Mouse (Mus musculus): Measurements from ENCODE around the gene Slc7a15. TPM values are rescaled to one million over a fixed set of nuclear protein-coding genes. Genes with fewer than 3 reads are reported as not detected.
"Not testable (repeated sequence)": the region's sequence is repeated elsewhere in the genome, so short reads cannot be mapped to it uniquely, and the experiment has no call there.

Gene Slc7a15
- polyA plus RNA-seq, 1 experiment from 2014 or later = 0.17 TPM

- not testable (repeated sequence) for DNase-seq (ENCODE audit: low spot score)
These were observed 36.7 kb downstream of the Slc7a15 start for GRCm38 (mm10) chr12:8562213-8562612.

DNA sequence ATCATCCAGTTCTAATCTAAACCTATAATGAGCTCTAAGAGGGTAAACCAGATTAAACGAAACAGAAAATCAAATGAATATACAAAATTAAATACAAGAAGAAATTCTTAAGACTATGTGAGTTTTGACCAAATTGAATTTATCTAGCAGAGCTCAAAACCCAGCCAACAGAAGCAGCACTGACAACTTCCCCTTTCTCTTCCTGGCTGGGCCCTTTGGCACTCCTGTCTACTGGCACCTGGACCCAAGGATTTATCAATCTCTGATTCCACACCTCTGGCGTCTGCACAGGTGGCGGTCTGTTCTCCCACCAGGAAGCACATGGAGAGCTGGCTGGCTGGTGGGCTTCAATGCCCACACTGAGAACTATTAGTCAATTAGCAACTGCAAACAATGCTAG, 39.0 kb downstream of the Slc7a15 start:
- not testable (repeated sequence) for DNase-seq (ENCODE audit: low spot score)

- DNase-seq (ENCODE audit: low spot score) = no peak
These were observed 42.7 kb downstream of the Slc7a15 start for GRCm38 (mm10) chr12:8556189-8556588.

DNA sequence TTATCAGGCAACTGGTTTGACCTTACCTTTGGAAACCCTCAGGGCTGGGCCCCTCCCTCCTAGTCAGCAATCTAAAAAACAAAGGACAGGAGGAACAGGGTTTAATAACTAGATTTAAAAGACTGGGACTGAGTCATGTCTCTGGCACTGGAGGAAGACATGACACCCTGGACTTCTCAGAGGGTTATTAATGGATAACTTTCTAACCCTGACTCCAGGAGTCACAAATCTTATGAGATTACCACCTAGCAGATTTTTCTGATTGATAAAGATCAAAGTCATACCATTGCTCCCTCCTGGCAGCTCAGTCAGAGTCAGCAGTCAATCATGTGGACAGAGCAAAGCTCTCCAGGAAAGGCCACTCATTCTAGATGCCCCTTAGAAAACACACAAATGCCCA, 43.4 kb downstream of the Slc7a15 start:
- no peak for DNase-seq (ENCODE audit: low spot score)

- peak; percentile 87 for DNase-seq (ENCODE audit: low spot score)
These were observed 51.5 kb downstream of the Slc7a15 start for GRCm38 (mm10) chr12:8547357-8547756.

GRCm38 (mm10) chr12:8546801-8547200, 52.1 kb downstream of the Slc7a15 start:
- no peak for DNase-seq (ENCODE audit: low spot score)

DNA sequence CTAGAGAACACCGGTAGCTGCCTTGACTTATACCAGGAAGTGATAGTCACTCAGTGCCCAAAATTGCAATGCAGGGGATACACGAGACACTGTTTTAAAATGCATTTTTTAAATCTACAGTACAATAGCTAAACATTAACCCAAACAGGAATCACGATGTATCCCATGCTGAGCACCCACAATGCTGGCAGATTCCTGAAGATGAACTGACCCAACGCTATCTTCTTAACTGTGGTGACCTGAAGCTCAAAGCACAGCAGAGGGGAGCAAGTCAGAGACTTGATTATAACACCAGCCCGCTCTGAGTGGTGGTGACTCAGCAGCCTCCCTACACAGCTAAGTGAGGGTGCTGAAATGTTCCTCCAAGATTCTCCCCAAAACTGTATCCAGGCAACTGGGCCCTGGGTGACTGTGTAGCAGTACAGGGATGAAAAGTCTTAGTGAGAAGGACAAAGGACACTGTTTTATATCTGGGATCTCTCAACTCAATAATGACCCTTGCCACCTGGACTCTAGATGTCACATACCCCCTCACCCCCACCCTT, 53.7 kb downstream of the Slc7a15 start:
- no peak for DNase-seq (ENCODE audit: low spot score)

DNA sequence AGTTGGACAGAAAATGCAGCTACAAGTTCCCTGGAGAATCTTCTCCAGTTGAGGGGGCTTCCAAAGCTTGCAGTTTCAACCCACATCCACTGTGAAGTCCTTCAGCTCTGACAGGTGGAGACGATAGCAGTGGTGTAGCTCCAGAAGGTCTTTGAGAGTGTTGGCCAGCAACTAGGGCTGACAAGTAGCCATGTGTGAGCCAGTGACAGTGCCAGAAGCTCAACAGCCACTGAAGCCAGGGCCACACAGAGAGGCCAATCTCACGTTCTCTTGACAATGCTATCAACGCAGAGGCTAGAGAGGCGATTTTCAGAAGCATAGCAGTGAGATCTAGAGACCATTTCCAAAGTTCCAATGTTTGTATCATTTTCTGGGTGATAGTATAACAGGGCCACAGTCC, 56.5 kb downstream of the Slc7a15 start:
- DNase-seq (ENCODE audit: low spot score) = no peak

- DNase-seq (ENCODE audit: low spot score) = no peak
These were observed 59.4 kb downstream of the Slc7a15 start for GRCm38 (mm10) chr12:8539471-8539870.

GRCm38 (mm10) chr12:8537291-8537690, 61.6 kb downstream of the Slc7a15 start:
- no peak for DNase-seq (ENCODE audit: low spot score)

DNA sequence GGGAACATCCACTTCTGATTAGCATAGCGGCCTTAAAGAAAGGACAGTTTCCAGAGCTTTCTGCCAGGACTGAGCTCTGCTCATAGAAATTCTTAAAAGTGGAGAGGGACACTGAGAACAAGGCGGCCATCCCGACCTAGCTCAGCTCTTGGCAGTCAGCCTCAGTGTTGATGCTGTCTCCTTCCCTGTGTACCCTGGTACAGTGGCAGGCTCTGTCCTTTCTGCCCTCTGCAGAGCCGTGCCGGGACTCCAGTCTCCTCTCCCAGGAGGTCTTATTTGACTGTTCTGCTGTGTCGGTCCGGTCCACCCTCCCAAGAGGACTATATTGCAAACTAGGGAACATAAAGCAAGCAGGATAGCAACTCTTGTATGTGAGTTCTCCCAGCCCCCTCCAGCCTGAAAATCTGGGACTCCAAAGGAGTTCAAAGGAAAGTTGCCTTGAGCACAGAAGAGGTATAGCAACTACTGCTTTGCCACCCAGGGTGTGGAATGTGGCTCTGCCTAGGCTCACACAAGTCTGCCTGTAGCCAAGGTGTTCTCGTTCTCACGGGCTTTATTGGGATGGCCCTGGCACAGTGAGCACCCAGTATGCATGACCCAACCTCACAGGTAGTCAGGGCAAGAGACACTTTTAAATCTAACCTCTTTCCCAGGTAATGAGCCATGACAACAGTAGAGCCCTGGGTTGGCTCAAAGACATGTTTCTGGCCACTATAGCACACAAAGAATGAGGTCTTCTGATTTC, 62.5 kb downstream of the Slc7a15 start:
- no peak for DNase-seq (ENCODE audit: low spot score)

DNA sequence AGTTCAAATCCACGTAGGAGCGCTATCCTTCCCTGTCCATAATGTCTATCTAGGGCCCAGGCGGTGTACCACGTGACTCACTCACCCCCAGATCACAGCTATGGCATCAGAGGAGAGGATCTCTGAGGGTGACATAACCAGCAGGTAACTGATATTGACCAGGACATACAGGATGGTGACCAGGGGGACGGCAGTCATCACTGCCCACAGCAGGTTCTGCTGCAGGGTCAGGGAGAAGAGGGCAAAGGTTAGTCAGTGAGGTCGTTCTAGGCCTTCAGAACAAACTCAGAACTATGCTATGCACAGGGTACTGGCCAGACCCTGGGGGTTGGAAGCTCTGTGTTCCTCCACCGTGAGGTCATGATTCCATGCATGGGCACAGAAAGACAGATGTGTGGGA, 63.3 kb downstream of the Slc7a15 start:
- no peak for DNase-seq (ENCODE audit: low spot score)

GRCm38 (mm10) chr12:8534915-8535314, 64.0 kb downstream of the Slc7a15 start:
- DNase-seq (ENCODE audit: low spot score) = no peak

DNA sequence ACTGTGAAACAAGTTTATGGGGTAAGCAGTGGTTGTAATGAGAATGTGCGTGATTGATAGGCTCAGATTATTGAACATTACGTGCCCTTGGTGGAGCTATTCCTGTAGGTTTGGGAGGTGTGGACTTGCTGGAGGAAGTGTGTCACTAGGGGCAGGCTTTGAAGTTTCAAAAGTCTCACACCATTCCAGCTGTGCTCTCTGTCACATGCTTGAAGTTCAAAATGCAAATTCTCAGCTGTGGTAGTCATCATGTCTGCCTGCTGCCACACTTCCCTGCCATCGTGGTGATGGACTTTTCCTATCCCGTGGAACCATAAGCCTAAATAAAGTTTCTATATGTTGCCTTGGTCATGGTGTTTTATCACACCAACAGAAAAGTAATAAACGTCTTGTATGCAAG, 71.1 kb downstream of the Slc7a15 start:
- no peak for DNase-seq (ENCODE audit: low spot score)

GRCm38 (mm10) chr12:8527175-8527574, 71.7 kb downstream of the Slc7a15 start:
- no peak for DNase-seq (ENCODE audit: low spot score)

- no peak for DNase-seq (ENCODE audit: low spot score)
These were observed 74.8 kb downstream of the Slc7a15 start for GRCm38 (mm10) chr12:8524062-8524461.

- no peak for DNase-seq (ENCODE audit: low spot score)
These were observed 76.2 kb downstream of the Slc7a15 start for GRCm38 (mm10) chr12:8522711-8523110.

DNA sequence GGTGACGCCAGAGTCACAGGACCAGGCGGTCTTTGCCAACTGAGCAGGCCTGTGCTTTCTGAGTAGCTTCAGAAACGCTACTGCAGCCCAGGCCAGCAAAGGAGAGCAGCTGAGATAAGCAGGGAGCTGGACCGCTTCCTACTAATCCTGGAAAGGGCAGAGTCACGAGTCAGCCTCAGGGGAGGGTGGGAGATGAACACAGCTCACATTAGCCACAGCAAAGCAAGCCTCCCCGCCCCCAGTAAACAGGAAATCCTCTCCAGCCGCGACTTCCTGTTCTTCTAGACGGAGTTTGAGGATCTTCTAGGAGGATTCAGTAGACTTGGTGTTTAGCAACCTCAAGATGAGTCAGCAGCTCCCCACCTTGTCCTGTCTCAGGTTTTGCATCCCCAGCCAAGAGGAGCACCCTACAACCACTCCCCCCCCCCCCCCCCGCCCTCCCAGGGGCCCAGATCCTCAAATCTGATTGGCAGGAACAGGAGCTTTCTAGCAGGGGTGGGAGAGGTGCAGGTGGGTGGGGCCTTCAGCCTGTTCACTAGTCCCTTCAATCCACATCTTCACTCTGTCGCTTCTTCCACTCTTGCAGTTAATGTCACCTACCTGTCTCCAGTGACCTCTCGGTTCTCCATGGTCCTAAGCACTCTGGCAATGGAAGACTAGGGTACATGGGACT, 77.4 kb downstream of the Slc7a15 start:
- peak; percentile 81 for DNase-seq (ENCODE audit: low spot score)

DNA sequence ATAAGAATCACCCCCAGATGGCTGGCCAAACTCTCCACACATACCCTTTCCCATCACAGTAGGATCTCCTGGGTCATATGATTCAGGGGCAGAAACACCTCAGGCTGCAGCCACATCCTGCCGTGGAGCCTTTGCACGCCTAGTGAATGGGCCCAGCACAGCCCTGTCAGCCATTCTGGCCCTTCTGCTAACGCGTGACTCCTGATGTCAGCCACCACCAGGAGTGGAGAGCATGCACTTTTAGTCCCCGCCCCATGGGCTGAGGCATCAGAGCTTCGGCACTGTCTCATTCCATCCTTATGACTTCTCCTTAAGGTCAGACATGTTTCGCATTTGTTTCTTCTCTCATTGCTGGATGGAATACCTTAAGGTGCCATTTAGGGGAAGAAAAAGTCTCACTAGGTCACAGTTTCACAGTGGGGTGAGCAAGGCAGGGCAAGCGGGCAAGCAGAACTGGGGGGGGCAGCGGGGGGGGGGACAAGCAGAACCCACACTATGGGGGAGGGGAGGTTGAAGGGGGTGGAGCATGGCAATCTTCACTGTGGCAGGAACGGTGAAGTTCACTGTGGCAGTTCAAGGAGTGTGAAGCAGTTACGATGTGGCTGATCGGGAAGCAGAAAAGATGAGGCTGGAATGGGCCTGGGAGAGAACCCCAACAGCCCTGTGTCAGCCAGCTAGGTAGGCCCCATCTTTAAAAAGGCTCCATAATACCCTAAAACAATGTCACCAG, 79.3 kb downstream of the Slc7a15 start:
- DNase-seq (ENCODE audit: low spot score) = no peak

DNA sequence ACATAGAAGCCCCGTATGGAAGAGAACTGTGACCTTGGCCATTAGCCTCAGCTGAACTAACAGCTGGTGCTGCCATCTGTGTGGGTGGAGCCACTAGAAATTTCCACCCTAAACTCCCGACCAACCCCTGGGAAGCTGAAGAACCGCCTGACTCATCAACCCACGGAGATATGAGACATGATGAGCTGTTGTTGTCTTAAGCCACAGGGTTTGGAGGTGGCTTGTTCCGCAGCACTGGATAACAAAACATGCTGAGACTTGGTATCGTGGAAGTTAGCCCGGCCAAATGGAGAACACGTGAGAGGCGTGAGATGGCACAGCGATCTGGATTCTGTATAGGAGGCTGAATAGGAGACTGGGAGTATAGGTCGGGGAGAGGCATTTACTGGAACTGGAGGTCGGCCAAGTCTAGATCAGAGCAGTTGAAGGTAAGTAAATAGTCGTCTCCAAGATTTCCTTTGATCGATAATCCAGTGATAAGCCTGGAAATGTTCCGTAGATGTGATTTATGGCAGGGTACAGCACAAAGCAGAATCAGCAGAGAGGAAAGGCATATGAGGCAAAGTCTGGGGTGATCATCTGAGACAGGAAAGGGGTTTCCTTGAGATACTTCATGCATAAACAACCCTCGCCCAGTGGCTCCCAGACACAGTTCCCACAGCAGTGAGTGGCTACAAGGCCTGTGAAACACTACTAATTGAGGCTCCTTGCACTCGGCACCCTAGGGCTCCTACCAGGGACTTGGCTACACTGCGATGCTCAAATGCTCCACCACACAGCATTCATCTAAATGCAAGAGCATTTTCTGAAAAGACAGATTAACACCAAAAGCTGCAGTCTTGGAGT, 87.6 kb downstream of the Slc7a15 start:
- DNase-seq (ENCODE audit: low spot score) = no peak

All from thymus, postnatal 0 days (tissue).